Mouse (Mus musculus) midbrain, postnatal 0 days (tissue): Measurements from ENCODE around the gene Sh3pxd2a. TPM values are rescaled to one million over a fixed set of nuclear protein-coding genes. Genes with fewer than 3 reads are reported as not detected.

Source experiments
- ATAC-seq: fragments of 200-750 bp; cut with Nextera tagmentation; 2 replicates; pipeline ENCODE4 v1.8.0; 2017; ENCODE audit warnings: moderate number of reproducible peaks, mild to moderate bottlenecking, moderate TSS enrichment, moderate library complexity; ENCODE audit not compliant: low FRiP score
- DNase-seq: peaks from one replicate; pipeline ENCODE4 v3.0.0-alpha.2; 2015; ENCODE audit warnings: low spot score
- H3K27ac ChIP-seq: fragments of 300-500 bp; sonication (generic); 2 replicates; pipeline ENCODE4 v1.5.1; 2014; ENCODE audit warnings: low read depth, mild to moderate bottlenecking, low read length, mixed read lengths
- H3K27me3 ChIP-seq: fragments of 300-500 bp; sonication (generic); 2 replicates; pipeline ENCODE4 v1.6.1; 2014; ENCODE audit warnings: low read length, control low read depth, mixed read lengths; ENCODE audit not compliant: insufficient read depth
- H3K36me3 ChIP-seq: fragments of 300-500 bp; sonication (generic); 2 replicates; pipeline ENCODE4 v1.6.1; 2014; ENCODE audit warnings: low read length, control low read depth, mixed read lengths; ENCODE audit not compliant: insufficient read depth
- H3K4me1 ChIP-seq: fragments of 300-500 bp; sonication (generic); 2 replicates; pipeline ENCODE4 v1.6.1; 2014; ENCODE audit warnings: mild to moderate bottlenecking, control low read depth, antibody characterized with exemption, low read length, mixed read lengths; ENCODE audit not compliant: insufficient read depth
- H3K4me2 ChIP-seq: fragments of 300-500 bp; sonication (generic); 2 replicates; pipeline ENCODE4 v1.6.1; 2014; ENCODE audit warnings: low read depth, mild to moderate bottlenecking, low read length, mixed read lengths; ENCODE audit not compliant: poor library complexity, severe bottlenecking
- H3K4me3 ChIP-seq: fragments of 300-500 bp; sonication (generic); 2 replicates; pipeline ENCODE4 v1.5.1; 2014; ENCODE audit warnings: low read depth, mild to moderate bottlenecking, low read length, moderate library complexity
- H3K9ac ChIP-seq: fragments of 300-500 bp; sonication (generic); replicated peaks from 2 replicates; pipeline ENCODE4 v1.6.1; 2014; ENCODE audit warnings: mild to moderate bottlenecking, low read length, moderate library complexity, mixed read lengths; ENCODE audit not compliant: poor library complexity, severe bottlenecking
- H3K9me3 ChIP-seq: fragments of 300-500 bp; sonication (generic); 2 replicates; pipeline ENCODE4 v1.6.1; 2016; ENCODE audit warnings: low read length, control low read depth
- CTCF ChIP-seq: IDR thresholded peaks from 2 replicates; pipeline ENCODE4 v1.5.1; 2016; ENCODE audit warnings: antibody characterized with exemption, mild to moderate bottlenecking
- WGBS: fragments of 180-500 bp; shearing (Covaris S2); extraction: QIAGEN DNeasy Blood & Tissue Kit; methylation state at CpG from one replicate; pipeline ENCODE4 v1.1.7; 2014; 5-methylcytosine and 5-hydroxymethylcytosine counted together
- polyA plus RNA-seq: library from polyadenylated mRNA; unstranded; fragments of >200 nt; fragmentation: Nextera tagmentation; extraction: Ambion mirVana; gene quantifications from 2 replicates; pipeline ENCODE4 v1.2.1, GENCODE M21; 2015
- total RNA-seq: library from RNA; depleted of rRNA; stranded (reverse); fragments of >200 nt; gene quantifications from 2 replicates; pipeline ENCODE4 v1.2.3, GENCODE M21; 2014

The Sh3pxd2a gene
- total and polyA plus RNA-seq, 2 experiments from 2014 or later, result 1.5 to 21.0 TPM

GRCm38 (mm10) chr19:47462725-47463124 is 1.5 kb downstream of the Sh3pxd2a start:
- DNase-seq (no peak), ATAC-seq (no peak)
- no peak overlapping the region for H3K9ac ChIP-seq
- H3K27me3 ChIP-seq, result no peaks in the 10 kb centered on the region
- TF ChIP-seq CTCF, result no peak
- no peaks in the 10 kb centered on the region for H3K36me3 ChIP-seq
- peak overlapping the region; percentile 81 for H3K4me2 ChIP-seq
- peak overlapping the region; percentile 75 for H3K4me3 ChIP-seq
- H3K9me3 ChIP-seq, result no peaks in the 10 kb centered on the region
- 12% methylated on average over 6 of the region's 6 CpGs for WGBS
- no peaks in the 10 kb centered on the region for H3K4me1 ChIP-seq
- no peak overlapping the region for H3K27ac ChIP-seq

GRCm38 (mm10) chr19:47461838-47462237 is 2.4 kb downstream of the Sh3pxd2a start:
- Histone ChIP-seq H3K4me1 (no peaks in the 10 kb centered on the region), H3K4me2 (no peak overlapping the region)
- WGBS, result 96% methylated on average over 3 of the region's 3 CpGs

GRCm38 (mm10) chr19:47461386-47461785 is 2.8 kb downstream of the Sh3pxd2a start:
- H3K9ac ChIP-seq, result no peak overlapping the region
- no peaks in the 10 kb centered on the region for H3K4me1 ChIP-seq
- no peak for TF ChIP-seq CTCF
- 85% methylated on average over 9 of the region's 9 CpGs for WGBS
- H3K9me3 ChIP-seq, result no peaks in the 10 kb centered on the region
- H3K27me3 ChIP-seq, result no peaks in the 10 kb centered on the region
- H3K27ac ChIP-seq, result no peak overlapping the region
- H3K4me3 ChIP-seq, result no peak overlapping the region
- no peaks in the 10 kb centered on the region for H3K36me3 ChIP-seq
- H3K4me2 ChIP-seq, result no peak overlapping the region
- no peak for ATAC-seq
- DNase-seq, result no peak

More at GRCm38 (mm10) chr19:47461838-47462237, 2.4 kb downstream of the Sh3pxd2a start:
- ATAC-seq (no peak), DNase-seq (no peak)
- Histone ChIP-seq H3K4me3 (no peak overlapping the region), H3K27ac (no peak overlapping the region), H3K9ac (no peak overlapping the region), H3K36me3 (no peaks in the 10 kb centered on the region), H3K27me3 (no peaks in the 10 kb centered on the region), H3K9me3 (no peaks in the 10 kb centered on the region)
- TF ChIP-seq CTCF, result peak; percentile 46

GRCm38 (mm10) chr19:47460120-47460960 is 3.9 kb downstream of the Sh3pxd2a start:
- 0 out of 2 replicates have a peak, but pooled peaks have one; percentile 9 for TF ChIP-seq CTCF
- H3K27ac ChIP-seq, result no peak overlapping the region
- 68% methylated on average over 19 of the region's 19 CpGs for WGBS
- H3K9ac ChIP-seq, result no peak overlapping the region
- no peak for ATAC-seq
- no peak overlapping the region for H3K4me2 ChIP-seq
- DNase-seq, result peak; percentile 40
- no peaks in the 10 kb centered on the region for H3K36me3 ChIP-seq
- no peaks in the 10 kb centered on the region for H3K27me3 ChIP-seq
- H3K4me1 ChIP-seq, result no peaks in the 10 kb centered on the region
- no peak overlapping the region for H3K4me3 ChIP-seq
- H3K9me3 ChIP-seq, result no peaks in the 10 kb centered on the region

GRCm38 (mm10) chr19:47459214-47459613 is 5.0 kb downstream of the Sh3pxd2a start:
- no peaks in the 10 kb centered on the region for H3K27me3 ChIP-seq
- H3K4me3 ChIP-seq, result no peak overlapping the region
- no peak for ATAC-seq
- H3K4me2 ChIP-seq, result no peak overlapping the region
- DNase-seq, result no peak
- no peaks in the 10 kb centered on the region for H3K36me3 ChIP-seq
- no peaks in the 10 kb centered on the region for H3K4me1 ChIP-seq
- no peaks in the 10 kb centered on the region for H3K9me3 ChIP-seq
- no peak overlapping the region for H3K27ac ChIP-seq
- WGBS, result 97% methylated on average over 5 of the region's 5 CpGs
- no peak overlapping the region for H3K9ac ChIP-seq
- no peak for TF ChIP-seq CTCF

- TF ChIP-seq CTCF, result no peak
- WGBS, result 69% methylated on average over 17 of the region's 17 CpGs
- no peak for ATAC-seq
Observed at GRCm38 (mm10) chr19:47458504-47459161, 5.6 kb downstream of the Sh3pxd2a start.

More at GRCm38 (mm10) chr19:47458504-47459161, 5.6 kb downstream of the Sh3pxd2a start:
- H3K4me1 ChIP-seq, result no peaks in the 10 kb centered on the region
- no peak for DNase-seq
- no peak overlapping the region for H3K4me3 ChIP-seq
- H3K4me2 ChIP-seq, result no peak overlapping the region
- H3K9ac ChIP-seq, result no peak overlapping the region
- no peaks in the 10 kb centered on the region for H3K27me3 ChIP-seq
- no peaks in the 10 kb centered on the region for H3K36me3 ChIP-seq
- no peak overlapping the region for H3K27ac ChIP-seq
- H3K9me3 ChIP-seq, result no peaks in the 10 kb centered on the region
